Comparison of ENCODE assay signal across 8 mouse cellular contexts in the genomic region with DNA sequence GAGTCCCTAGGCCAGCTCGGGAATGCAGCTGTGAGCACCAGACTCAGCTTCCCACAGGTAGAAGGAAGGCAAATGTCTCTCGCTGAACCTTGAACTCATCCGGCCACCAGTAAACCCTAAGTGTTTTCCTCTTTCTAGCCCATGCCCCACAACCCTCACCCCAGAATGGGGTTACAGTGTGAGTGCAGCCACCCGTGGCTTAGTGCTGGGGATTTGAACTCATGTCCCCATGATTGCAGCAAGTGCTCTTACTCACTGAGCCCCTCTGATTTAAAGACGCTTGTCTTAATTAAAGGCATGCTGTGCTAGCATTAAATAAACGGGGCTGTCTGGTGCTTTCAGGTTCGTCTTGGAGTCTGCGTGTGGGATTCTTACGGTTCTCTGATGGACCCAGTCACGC. TPM values are rescaled to one million over a fixed set of nuclear protein-coding genes. Genes with fewer than 3 reads are reported as not detected.
DNase-seq lines count a peak whose midpoint lies in the region; ATAC-seq and TF ChIP-seq lines count a peak whose summit lies in the region.

No protein-coding gene starts in this region.

- peaks cover 27% of the 10 kb centered on the region for H3K4me1 ChIP-seq in heart, embryonic 15.5 days (replicated peaks)
- peaks cover 19 to 26% of the 10 kb centered on the region in 2 experiments for H3K4me1 ChIP-seq in ES-E14 (ENCODE audit: control insufficient read depth in 2 of 2, insufficient read depth in 2 of 2, low read length in 2 of 2, poor library complexity in 1 of 2)
- H3K4me1 ChIP-seq in hindbrain, embryonic 12.5 days, result peaks cover 48% of the 10 kb centered on the region

- no peak overlapping the region for H3K9ac ChIP-seq in heart, embryonic 15.5 days
- peak overlapping the region; percentile 17 for H3K9ac ChIP-seq in ES-E14 (ENCODE audit: insufficient read depth, low read depth, low read length, poor library complexity, severe bottlenecking)
- H3K9ac ChIP-seq in hindbrain, embryonic 12.5 days, result no peak overlapping the region

- in situ Hi-C loops in ES-E14 (cut with MboI; ENCODE audit: low sequenced_read_pairs in 2 of 2, unreplicated experiment in 2 of 2), result loop anchor here (10.0 to 25.0 kb wide), 2 partner anchors 100 to 282 kb away; no protein-coding TSS in a partner anchor

- no peaks in the 10 kb centered on the region for H3K9me3 ChIP-seq in heart, embryonic 15.5 days (replicated peaks)
- H3K9me3 ChIP-seq in ES-E14 (ENCODE audit: control insufficient read depth, insufficient read depth, low read depth, low read length), result no peaks in the 10 kb centered on the region
- H3K9me3 ChIP-seq in hindbrain, embryonic 12.5 days (replicated peaks), result no peaks in the 10 kb centered on the region

- H3K4me2 ChIP-seq in heart, embryonic 15.5 days, result peak overlapping the region; percentile 51
- peak overlapping the region; percentile 38 for H3K4me2 ChIP-seq in hindbrain, embryonic 12.5 days (replicated peaks)

- no peak overlapping the region for H3K27ac ChIP-seq in heart, embryonic 15.5 days
- H3K27ac ChIP-seq in ES-E14 (ENCODE audit: insufficient read depth, low read depth, low read length, poor library complexity, severe bottlenecking), result no peak overlapping the region
- H3K27ac ChIP-seq in hindbrain, embryonic 12.5 days, result peak overlapping the region; percentile 85

- ATAC-seq in heart, embryonic 15.5 days (replicated peaks; ENCODE audit: insufficient number of reproducible peaks, insufficient read depth, low FRiP score, low read depth), result no peak
- ATAC-seq in hindbrain, embryonic 12.5 days (ENCODE audit: low FRiP score), result peak; percentile 10
- ATAC-seq in megakaryocyte-erythroid progenitor cell, adult 5-6 weeks (replicated peaks; ENCODE audit: low FRiP score, low TSS enrichment, poor library complexity, severe bottlenecking), result 0 out of 2 replicates have a peak, but pooled peaks have one; percentile 12
- ATAC-seq in cerebellum, adult (ENCODE audit: insufficient number of reproducible peaks, low FRiP score, low TSS enrichment), result no peak

- peaks cover 77% of the 10 kb centered on the region for H3K27me3 ChIP-seq in heart, embryonic 15.5 days
- H3K27me3 ChIP-seq in hindbrain, embryonic 12.5 days, result peaks cover 29% of the 10 kb centered on the region

- WGBS in heart, embryonic 15.5 days, result 26% methylated on average over 10 of the region's 10 CpGs
- 32% methylated on average over 10 of the region's 10 CpGs for WGBS in hindbrain, embryonic 12.5 days

- no peaks in the 10 kb centered on the region for H3K36me3 ChIP-seq in heart, embryonic 15.5 days
- H3K36me3 ChIP-seq in ES-E14 (ENCODE audit: control insufficient read depth, insufficient read depth, low read length, poor library complexity, severe bottlenecking), result no peaks in the 10 kb centered on the region; the same call in 1 of the 2 replicates
- no peaks in the 10 kb centered on the region for H3K36me3 ChIP-seq in hindbrain, embryonic 12.5 days

- peak overlapping the region; percentile 20 for H3K4me3 ChIP-seq in heart, embryonic 15.5 days
- peak overlapping the region; percentile 35 to 50 for H3K4me3 ChIP-seq in ES-E14 (ENCODE audit: insufficient read depth in 1 of 2, low read depth in 1 of 2, low read length in 2 of 2, poor library complexity in 1 of 2, severe bottlenecking in 1 of 2)
- H3K4me3 ChIP-seq in hindbrain, embryonic 12.5 days, result no peak overlapping the region

- no peak for DNase-seq in heart, postnatal 10 days
- no peak for DNase-seq in ES-E14 (ENCODE audit: low read depth, low spot score)
- no peak for DNase-seq in right cerebral cortex, postnatal 36 days (ENCODE audit: low spot score in 2 of 2)
- DNase-seq in embryo, embryonic 10.5 days (ENCODE audit: low spot score), result no peak

- intact Hi-C loops in heart, postnatal 10 days (cut with DNase I), result loop anchor here (1.0 to 10.0 kb wide), 3 partner anchors 95 to 290 kb away; partner anchors contain the start of gene Syt17

TF ChIP-seq in ES-E14, 5 proteins besides CTCF, POLR2A, EP300 and RAD21:
- TF ChIP-seq MAFK (IDR thresholded peaks at IDR 0.05; ENCODE audit: insufficient read depth, low read depth, low read length) (no peak), CHD2 (IDR thresholded peaks at IDR 0.05; ENCODE audit: low read depth, low read length) (no peak), ZNF384 (IDR thresholded peaks at IDR 0.05; ENCODE audit: low read depth, low read length) (no peak), HCFC1 (IDR thresholded peaks at IDR 0.05; ENCODE audit: borderline replicate concordance, insufficient read depth, low read length) (no peak), ZC3H11A (IDR thresholded peaks at IDR 0.05; ENCODE audit: borderline replicate concordance, low read depth, low read length) (no peak)
TF ChIP-seq in ES-E14: peak in this region for 0.

RNA-seq across cellular contexts. Expression of gene Tmc5, which starts 2.5 kb away (rescaled TPM):
- 0.19 and 0.87 TPM in 2 replicates for polyA plus RNA-seq in heart, embryonic 15.5 days (2015; fragmentation: Nextera tagmentation; extraction: Ambion mirVana)
- total RNA-seq in heart, postnatal 10 days (2021), result 1 to 10 TPM in 1 of 2 experiments, under 1 TPM in 1; 0.89 to 1.2 TPM
- 0.80 and 0.90 TPM in 2 replicates for total RNA-seq in ES-E14 (2012; rRNA removed)
- 0.10 and 0.55 TPM in 2 replicates for polyA plus RNA-seq in hindbrain, embryonic 12.5 days (2016; fragmentation: Nextera tagmentation; extraction: Ambion mirVana)
- total RNA-seq in megakaryocyte-erythroid progenitor cell, adult 5-6 weeks (2014; fragmentation: Nextera tagmentation), result not detected in 2 replicates
- not detected in 2 replicates for total RNA-seq in megakaryocyte-erythroid progenitor cell, adult 5-6 weeks (2017)

RNA-seq across cellular contexts. Expression of gene Tmc7, which starts 10.1 kb away (rescaled TPM):
- polyA plus RNA-seq in heart, embryonic 15.5 days (2015; fragmentation: Nextera tagmentation; extraction: Ambion mirVana), result 1.6 and 2.1 TPM in 2 replicates
- 1 to 10 TPM; 9.4 TPM for total RNA-seq in heart, postnatal 10 days (2021)
- 2.7 and 2.9 TPM in 2 replicates for total RNA-seq in ES-E14 (2012; rRNA removed)
- 8.4 and 8.5 TPM in 2 replicates for polyA plus RNA-seq in hindbrain, embryonic 12.5 days (2016; fragmentation: Nextera tagmentation; extraction: Ambion mirVana)
- total RNA-seq in megakaryocyte-erythroid progenitor cell, adult 5-6 weeks (2014; fragmentation: Nextera tagmentation), result 0.32 TPM in 1 of 2 replicates, not detected in the other
- not detected in 2 replicates for total RNA-seq in megakaryocyte-erythroid progenitor cell, adult 5-6 weeks (2017)

Comparison
In these comparisons a context has a peak if more than half of its experiments do, and no peak if none do; other contexts are left out.
1. ATAC-seq: peak in hindbrain, embryonic 12.5 days (single experiment) and megakaryocyte-erythroid progenitor cell, adult 5-6 weeks (single experiment); none in heart, embryonic 15.5 days (single experiment) and cerebellum, adult (single experiment).